Mouse (Mus musculus) gastrocnemius, adult 18-20 months (tissue): Measurements from ENCODE around the gene Kdm4a. TPM values are rescaled to one million over a fixed set of nuclear protein-coding genes. Genes with fewer than 3 reads are reported as not detected.

Experiments
- DNase-seq: peaks from one replicate; pipeline ENCODE4 v3.0.0; 2021; ENCODE audit warnings: low spot score
- total RNA-seq, 2 experiments: library from RNA; stranded (reverse); gene quantifications; 2 replicates each; pipeline ENCODE4 v1.2.3; 2021

The Kdm4a gene
- total RNA-seq, 2 experiments from 2014 or later = 18.0 to 18.8 TPM

DNA sequence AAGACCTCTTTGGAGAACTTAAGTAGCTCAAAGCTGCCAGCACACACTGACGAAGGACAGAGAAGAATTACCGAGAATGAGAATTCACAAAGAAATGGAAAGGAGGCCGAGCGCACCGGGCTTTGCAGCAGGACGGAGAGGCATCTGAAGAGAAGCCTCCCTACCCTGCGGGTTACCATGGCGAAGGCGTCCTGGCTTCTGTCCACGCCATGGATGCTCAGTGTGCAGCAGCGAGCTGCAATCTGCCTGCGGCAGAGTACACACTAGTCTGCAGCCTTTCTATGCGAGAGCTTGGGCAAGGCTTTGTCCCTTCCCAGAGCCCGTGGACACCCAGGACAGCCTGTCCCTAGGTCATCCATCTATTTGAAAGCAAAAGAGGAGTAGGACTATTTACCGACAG, 23.3 kb downstream of the Kdm4a start:
- no peak for DNase-seq

DNA sequence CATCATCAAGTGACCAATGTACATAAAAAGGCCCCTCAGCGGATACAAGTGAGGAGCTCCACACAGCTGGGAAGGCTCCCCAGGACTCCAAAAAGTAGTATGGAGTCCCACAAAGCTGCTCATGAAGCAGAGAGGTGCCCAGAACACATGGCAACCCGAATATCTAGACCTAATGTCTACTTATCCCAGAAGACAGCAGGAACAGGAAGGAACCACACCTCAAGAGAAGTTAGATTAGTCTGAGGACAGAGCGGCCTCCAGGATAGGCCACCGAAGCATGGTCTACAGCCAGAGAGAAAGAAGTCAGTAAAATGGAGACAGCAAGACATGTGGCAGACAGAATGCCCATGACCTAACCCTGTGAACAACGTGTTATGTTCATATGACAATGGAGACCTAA, 25.0 kb downstream of the Kdm4a start:
- DNase-seq = no peak

DNA sequence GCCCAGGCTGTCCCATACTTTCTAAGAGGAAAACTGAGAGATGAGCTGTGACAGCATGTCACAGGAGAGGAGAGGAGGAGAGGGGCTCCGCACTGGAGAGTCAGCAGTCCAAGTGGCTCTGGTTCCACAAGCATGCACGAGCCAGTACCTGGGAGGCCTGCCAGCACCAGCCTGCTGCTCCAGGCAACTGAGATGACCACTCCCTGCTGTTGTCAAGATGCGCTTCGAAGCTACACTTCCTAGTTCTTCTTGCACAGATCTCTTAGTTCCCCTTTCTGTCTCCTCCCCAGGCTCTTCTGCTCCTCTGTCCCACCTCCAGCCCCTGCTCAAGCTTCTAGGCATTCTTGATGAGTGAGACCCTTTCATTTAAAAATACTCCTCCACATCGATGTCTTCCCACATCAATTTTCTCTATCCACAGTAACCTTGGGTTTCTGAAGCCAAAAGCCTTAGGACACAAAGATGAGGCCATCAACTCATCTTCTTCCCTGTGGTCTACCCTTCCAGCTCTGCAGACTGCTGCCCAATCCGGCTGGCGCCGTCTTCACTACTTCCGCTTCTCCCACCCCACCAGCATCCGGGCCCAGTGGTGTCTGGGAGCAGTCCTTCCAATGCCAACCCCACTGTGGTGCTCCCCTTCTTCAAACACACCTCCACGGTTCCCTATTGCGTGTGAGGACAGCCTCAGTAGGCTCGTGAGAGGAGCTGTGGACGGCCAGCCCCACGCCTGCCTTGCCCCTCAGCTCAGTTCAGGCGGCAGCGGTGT, 27.6 kb downstream of the Kdm4a start:
- DNase-seq = peak; percentile 84

DNA sequence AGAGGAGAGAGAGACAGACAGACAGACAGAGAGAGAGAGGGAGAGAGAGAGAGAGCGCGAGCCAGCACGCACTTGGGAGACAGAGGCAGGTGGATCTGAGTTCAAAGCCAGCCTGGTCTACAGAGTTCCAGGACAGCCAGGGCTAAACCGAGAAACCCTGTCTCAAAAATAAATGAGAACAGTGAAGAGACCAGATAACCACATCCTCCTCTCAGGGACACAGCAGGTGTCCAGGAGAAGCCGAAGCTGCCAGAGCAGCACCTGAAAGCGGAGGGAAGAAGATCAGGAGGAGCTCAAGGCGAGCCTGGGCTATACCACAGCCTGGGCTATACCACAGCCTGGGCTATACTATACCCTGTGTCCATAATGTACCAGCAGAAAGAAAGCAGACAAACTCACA, 29.0 kb downstream of the Kdm4a start:
- no peak for DNase-seq

DNA sequence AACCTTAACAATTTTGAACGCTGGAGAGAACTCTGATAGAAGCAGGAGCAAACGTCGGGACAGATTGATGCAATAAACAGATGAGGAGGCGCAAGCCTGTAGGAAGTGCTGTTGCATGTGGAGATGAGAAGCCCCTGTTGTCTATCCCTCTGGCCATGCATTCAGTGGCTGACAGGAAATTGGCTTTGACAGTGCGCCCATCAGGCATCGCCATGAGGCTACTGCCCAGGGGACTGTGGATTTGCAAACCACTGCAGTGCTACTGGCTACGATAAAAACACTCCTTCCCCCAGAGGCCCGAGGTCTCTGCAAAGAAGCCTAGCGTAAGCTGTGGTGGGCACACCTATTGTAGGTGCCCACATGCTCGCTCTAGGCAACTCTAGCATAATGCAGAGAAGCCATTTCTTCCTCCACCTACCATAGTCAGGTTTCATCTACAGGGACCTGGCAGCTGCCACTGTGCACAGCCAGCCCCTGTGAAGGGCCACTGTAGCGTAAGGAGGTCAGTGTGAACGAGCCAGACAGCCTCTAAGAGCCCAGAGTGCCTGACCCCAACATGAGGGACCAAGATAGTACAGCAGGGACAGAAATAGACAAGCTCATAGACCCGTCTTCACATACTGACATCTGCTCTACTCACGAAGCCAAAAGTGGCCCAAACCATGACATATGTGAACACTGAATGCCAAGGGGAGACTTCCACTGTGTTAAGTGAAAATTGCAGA, 29.7 kb downstream of the Kdm4a start:
- peak; percentile 69 for DNase-seq

DNA sequence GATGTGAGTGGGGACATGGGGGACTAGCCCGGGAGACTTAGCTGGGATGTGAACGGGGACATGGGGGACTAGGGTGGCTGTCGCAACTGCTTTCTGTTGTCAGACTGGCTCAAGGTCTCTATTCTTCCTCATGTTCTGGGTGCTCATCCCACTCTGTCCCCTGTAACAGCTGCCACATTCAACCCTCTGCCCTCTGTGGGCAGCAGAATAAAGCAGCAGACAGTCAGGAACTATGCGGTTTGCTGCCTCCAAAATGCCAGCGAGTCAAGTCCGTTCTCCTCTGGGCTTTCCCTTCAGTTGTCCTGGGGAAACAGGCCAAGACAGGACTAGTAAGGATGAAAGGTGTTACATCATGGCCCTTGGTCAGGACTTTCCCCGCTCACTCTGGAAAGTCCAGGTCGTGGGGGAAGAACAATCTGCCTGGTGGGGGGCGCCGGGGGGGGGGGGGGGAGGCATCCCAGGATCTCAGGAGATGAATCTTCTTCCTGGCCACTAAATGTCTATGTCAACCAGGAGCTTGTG, 30.7 kb downstream of the Kdm4a start:
- no peak for DNase-seq

DNA sequence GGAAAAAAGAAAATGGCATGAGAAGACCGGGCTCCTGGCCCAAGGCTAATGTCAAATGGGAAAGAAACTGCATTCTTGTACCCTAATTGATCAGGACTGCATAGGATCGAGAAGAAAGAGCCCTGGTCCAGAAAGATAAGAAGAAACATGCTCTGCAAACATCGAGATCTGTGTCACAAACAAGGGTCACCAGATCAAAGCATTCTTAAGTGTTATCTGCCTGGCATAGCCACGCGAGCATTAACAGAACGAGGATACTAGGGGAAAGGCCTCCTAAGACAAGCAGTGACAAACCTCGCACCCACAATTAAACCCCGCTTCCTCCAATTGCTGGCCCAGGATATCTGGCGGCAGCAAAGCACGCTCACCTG, 31.5 kb downstream of the Kdm4a start:
- DNase-seq = no peak

DNA sequence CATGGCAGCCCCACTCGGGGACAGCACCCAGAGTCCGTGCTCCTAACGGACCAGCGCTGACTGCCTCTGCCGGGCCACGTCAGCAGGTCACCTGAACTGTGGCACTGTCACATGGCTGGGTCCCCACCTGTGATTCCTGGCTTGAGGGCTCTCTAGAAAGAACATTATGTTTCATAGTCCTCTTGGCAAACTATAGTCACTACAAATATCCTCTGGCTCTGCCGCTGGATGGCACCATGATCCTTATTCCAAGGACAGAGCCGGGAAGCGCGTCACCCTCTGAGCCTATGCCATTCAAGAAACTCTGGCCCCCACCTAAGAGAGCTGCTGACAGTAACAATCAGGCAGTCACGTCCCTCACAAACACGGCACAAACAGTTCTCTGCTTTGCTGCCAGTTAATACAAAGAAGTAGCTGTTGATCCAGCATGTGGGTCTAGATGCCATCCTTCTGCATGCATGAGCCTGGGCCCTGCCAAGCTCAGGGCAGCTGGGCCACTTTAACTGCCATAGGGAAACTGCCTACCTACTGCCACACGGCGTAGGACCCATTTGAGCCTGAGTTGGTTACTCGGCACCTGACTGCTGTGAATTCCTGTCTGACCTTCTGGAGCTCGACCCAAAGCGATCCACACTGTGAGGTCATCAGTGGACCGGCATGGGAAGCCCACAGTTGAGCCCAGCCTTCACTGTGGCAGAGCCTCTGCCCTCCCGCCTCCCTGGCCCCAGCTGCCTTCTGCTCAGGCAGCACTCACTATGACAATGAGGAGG, 32.1 kb downstream of the Kdm4a start:
- peak; percentile 89 for DNase-seq

DNA sequence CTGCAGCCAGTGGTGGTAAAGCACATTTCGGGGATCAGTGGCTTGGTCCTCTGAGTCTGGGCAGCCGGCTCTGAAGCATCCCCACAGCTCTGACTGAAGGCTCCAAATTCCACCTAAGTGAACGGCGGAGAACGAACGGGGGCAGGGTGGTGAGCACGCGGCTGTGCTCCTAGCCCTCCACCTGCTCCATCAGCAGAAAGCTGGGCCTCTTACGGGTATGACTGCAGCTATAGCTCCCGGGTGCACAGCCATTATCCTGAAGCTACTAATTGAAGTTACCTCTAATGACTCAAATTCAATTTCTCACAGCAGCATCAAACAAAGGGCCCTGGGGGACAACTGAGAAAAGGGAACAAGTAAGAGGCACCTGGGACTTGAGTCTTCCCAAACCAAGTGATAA, 32.8 kb downstream of the Kdm4a start:
- no peak for DNase-seq

DNA sequence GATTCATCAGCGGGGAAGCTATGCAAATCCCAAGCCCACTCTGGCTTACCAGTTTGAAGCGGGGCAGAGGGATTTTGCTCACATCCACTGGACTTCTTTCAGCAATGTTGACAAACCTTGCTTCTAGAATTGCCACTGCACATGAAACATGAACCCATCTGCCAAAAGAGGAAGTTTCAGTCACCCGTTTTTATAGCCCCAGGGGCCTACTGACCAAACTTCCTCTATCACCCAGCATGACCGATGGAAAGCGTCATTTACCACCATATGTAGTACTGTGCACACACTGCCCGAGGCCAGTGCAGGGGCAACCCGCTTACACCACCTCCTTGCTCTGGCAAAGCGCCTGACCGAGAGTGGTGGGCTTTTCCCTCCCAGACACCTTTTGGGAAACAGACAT, 35.5 kb downstream of the Kdm4a start:
- DNase-seq = peak; percentile 24

DNA sequence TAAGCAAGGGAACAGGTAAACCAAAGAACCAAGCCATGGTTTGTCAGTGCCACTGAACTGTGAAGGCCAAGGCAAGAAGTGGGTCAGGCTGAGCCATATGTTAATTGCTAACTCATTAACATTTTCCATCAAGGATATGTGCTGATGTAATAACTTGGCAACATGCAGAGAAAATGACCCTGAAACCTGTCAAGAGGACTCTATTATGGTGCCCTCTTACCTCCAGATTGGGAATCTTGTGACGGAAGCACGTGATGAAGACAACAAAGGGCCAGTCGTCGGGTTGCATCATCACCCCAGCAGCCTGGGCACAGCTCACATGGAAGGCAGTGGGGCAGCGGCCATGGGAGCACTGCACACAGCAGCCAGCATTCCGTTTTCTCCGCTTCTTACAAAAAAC, 36.2 kb downstream of the Kdm4a start:
- DNase-seq = no peak

DNA sequence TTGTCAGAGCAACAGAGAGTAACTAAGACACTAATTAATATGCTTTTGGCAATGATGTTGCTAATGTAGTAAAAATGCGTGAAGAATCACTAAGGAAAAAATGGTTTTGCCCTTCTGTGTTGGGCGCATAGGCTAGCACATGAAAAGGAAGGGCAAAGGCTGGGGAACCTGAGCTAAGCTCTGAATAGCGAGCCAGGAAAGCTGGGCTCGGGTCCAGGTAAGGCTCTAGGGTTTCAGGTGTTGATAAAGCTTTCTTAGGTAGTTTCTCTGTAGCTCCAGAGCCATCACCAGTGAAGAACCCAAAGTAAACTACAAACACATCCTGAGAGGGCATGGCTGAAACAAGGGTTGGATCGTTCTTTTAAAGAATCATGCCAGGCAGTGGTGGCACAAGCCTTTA, 38.3 kb downstream of the Kdm4a start:
- DNase-seq = peak; percentile 70

DNA sequence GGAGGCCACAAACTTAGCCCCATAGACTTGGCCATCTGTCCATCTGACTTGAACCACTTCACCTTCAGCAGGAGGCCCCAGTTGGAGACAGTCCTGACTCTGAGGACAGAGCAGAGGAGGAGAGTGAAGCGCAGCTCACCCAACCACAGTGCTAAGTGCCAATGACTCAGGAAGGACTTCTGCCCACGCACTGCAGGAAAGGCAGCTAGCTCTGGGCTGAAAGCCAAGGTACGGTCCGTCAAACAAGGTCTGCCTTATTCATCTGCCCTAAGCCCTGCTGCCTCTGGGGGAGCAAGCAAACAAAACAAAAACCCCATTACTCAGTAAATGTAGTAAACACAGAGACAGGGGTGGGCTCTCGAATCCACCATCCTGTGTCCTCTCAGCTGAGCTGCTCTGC, 41.0 kb downstream of the Kdm4a start:
- peak; percentile 57 for DNase-seq

DNA sequence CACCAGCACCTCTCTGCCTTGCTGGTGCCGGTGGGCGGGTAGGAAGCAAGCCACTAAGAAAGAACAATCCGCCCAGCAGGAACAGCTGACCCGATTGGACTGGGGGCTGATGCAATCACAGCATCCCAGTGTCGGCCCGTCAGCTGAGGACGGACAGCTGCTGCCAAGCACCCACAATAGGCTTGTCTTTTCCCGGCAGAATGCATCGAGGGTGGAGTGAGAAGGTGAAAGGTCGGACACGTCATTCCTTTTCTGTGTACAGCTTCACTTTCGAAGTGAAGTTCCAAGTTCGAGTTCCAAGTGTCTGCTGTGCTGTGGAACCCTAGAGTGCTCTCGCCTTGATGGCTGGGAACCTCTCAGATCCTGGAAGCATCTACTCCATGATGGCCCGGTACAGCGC, 42.0 kb downstream of the Kdm4a start:
- DNase-seq = no peak

DNA sequence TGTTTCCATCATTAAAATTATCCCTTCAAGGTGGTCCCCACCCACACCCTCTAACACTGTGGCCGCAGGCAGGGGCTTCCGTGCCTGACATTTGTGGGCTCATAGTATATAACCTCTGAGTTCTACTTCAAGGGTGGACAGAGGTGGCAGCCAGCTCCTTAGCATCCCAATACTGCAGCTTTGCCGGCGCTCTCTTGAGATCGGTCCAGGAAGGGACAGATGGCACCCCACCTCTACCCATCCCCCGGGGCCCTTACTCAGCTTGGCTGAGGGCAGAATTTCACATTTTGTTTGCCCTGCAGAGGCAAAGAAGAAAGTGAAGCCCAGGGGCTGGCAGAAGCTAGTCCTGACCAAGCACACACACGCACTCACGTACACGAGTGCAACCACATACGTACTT, 42.5 kb downstream of the Kdm4a start:
- DNase-seq = no peak

DNA sequence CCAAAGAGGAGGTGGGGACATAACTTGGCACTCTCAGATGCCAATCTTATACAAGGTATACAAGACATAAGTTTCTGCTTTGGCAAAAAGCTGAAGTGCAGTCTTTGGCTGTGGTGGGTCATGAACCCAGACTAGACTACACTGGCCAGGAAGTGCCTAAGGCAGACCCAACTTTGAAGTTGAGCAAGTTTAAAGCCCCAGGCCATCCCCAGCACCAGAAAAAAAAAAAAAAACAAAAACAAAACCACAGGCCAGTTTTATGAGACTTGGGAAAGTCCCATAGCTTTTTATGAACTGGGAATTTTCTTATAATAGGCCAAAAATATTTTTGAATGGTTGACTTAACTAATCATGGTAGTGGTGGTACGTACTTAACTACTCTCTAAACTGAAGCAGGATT, 44.4 kb downstream of the Kdm4a start:
- DNase-seq = no peak

DNA sequence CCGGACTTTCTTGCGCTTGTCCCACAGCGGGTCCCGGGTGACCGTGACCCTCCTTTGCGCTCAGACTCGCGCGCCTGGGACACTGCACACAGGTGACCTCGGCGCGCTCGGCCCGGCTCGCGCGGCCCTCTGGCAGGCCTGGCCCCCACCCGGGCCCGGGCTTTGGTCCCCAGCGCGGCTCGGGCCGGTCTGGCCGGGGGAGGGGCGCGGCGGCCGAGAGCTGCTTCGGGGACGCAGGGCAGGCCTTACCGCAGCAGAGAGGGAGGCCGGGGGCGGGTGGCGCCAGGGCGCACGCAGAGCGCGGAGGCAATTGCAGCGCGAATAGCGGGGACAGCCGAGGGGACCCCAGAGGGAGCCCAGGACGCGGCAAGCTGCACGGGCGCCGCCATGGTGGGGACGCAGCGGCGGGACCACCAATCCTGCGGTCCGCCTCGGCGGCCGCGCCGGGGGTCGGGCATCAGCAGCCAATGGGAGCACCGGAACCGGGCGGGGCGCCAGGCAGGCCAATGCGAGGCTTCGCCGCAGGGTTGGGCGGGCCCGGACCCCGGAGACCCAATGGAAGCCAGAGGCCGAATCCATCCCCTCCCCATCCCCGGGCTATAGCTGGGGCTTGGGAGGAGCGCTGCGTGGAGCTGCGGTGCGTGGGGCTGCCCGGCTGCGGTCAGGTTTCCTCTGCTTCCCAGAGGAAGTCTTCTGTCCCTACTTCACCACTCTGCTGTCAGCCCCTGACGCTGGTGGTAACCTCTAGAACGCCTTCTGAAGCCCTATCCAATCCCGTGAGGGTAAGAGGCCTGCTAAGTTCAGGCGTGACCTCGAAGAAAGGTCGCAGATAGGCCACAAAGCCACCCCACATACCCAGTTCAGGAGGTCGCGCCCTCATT, 45.1 kb downstream of the Kdm4a start, which contains the start of gene St3gal3:
TSS of gene St3gal3 (minus strand) at position 430 of the 881 bp plus-strand sequence.
- peak; percentile 96 for DNase-seq

DNA sequence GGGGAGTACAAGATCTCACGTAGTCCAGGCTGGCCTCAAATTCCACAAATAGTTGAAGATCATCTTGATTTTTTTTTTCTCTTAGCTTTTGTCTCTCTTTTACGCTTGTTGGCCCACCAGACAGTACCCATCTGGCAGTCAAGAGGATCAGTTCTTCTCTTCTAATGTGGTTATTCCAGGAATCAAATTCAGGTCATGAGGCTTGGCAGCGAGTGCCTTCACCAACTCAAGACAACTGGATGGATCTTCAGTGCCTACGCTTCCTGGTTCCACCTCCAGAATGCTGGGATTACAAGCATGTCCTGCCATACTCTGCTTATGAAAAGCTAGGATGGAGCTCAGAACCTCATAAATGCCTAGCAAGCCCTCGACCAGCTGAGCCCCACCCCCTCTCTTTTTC, 48.5 kb downstream of the Kdm4a start:
- no peak for DNase-seq

DNA sequence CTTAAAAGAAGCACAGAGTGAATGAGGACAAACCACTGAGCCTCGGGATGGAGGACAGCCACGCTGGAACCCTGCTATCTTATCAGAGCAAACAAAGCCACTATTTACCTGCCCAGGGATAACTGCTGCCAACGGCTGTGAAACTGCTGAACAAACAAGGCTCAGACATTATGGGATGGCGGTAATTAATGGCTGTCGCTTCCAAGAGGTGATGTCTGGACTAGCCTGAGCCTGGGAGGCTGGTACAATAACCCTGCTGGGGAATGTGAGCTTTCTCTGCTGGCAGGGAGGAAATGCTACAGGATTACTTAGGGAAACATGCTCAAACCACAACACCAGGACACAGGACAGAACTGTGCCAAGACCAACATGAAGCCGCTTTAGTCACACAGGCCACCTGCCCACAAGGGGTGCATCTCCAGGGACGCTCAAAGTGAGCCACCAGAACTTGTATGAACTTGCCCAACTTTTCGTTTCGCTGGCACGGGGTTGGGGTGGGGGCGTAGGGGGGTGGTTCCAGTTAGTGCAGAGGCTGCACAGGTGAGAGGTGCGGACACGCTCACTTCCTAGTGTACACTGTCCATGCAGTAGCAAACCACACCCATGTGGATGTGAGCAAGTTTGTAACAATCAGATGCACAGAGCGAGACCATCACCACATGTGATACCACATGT, 56.7 kb downstream of the Kdm4a start:
- DNase-seq = no peak

DNA sequence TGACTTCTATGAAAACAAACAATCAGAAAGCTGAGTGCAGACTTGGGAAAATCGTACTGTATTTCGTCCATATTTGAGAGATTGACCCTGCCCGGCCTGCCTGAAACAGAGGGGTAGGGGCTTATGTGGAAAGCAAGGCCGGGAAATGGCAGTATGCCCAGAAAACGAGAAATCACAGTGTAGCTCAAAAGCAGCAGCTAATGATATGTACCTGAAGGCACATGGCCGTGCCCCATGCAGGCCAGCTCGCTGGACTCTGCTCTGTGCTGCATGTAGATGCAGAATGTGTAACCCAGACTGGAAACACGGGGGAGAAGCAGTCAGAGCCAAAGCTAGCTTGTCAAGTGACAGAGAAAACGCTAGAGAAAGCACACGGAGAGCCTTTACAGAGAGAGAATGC, 57.8 kb downstream of the Kdm4a start:
- DNase-seq = no peak

DNA sequence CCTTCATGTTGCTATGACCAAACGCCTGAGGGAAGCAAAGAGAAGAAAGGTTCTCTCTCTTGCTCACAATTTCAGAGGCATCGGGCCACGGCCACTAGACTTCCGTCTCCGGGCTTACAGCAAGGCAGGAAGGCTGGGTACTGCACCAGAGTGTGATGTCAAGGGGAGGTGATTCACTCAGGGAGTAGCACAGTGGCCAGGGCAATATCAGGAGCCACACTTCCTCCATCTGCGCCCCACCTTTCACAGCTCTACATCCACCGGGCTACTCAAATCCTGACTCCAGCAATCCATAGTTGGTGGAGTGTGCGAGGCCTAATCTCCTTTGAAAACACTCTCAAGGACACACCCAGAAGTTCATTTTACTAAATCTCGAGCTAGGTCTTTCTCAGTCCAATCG, 62.3 kb downstream of the Kdm4a start:
- DNase-seq = no peak
